Mouse (Mus musculus): ENCODE results near the gene Arl5a. TPM values are rescaled to one million over a fixed set of nuclear protein-coding genes. Genes with fewer than 3 reads are reported as not detected.

Arl5a gene
- polyA plus RNA-seq, 1 experiment from 2014 or later, result 45.7 TPM

GRCm38 (mm10) chr2:52359722-52360121 lies 65.0 kb downstream of the Arl5a start:
- 83% methylated on average over 1 of the region's 1 CpGs for WGBS

GRCm38 (mm10) chr2:52358156-52358555 lies 66.5 kb downstream of the Arl5a start:
- H3K36me3 ChIP-seq (ENCODE audit: control insufficient read depth, insufficient read depth), result no peaks in the 10 kb centered on the region
- peak; percentile 76 for ATAC-seq (replicated peaks; ENCODE audit: extremely low read depth, insufficient read depth, low FRiP score)
- no peaks in the 10 kb centered on the region for H3K9me3 ChIP-seq (replicated peaks; ENCODE audit: control insufficient read depth, low read length)
- H3K27ac ChIP-seq (ENCODE audit: low read length), result no peak overlapping the region
- no peak overlapping the region for H3K4me3 ChIP-seq (ENCODE audit: low read length)
- no peak overlapping the region for H3K9ac ChIP-seq (ENCODE audit: low read length)
- no peak overlapping the region for H3K4me2 ChIP-seq (ENCODE audit: low read depth, low read length)
- peaks cover 3% of the 10 kb centered on the region; the same call in 1 of the 2 replicates for H3K4me1 ChIP-seq (ENCODE audit: control insufficient read depth, insufficient read depth, low read length)
- 66% methylated on average over 5 of the region's 5 CpGs for WGBS
- no peaks in the 10 kb centered on the region for H3K27me3 ChIP-seq (ENCODE audit: control insufficient read depth, insufficient read depth, low read length)

More at GRCm38 (mm10) chr2:52359722-52360121, 65.0 kb downstream of the Arl5a start:
- Histone ChIP-seq H3K9me3 (replicated peaks; ENCODE audit: control insufficient read depth, low read length) (no peaks in the 10 kb centered on the region), H3K4me3 (ENCODE audit: low read length) (no peak overlapping the region), H3K4me2 (ENCODE audit: low read depth, low read length) (no peak overlapping the region), H3K36me3 (ENCODE audit: control insufficient read depth, insufficient read depth) (no peaks in the 10 kb centered on the region), H3K9ac (ENCODE audit: low read length) (no peak overlapping the region), H3K27me3 (ENCODE audit: control insufficient read depth, insufficient read depth, low read length) (no peaks in the 10 kb centered on the region), H3K4me1 (ENCODE audit: control insufficient read depth, insufficient read depth, low read length) (peaks cover 3% of the 10 kb centered on the region; the same call in 1 of the 2 replicates), H3K27ac (ENCODE audit: low read length) (no peak overlapping the region)
- no peak for ATAC-seq (replicated peaks; ENCODE audit: extremely low read depth, insufficient read depth, low FRiP score)

GRCm38 (mm10) chr2:52351029-52351428 lies 73.7 kb downstream of the Arl5a start:
- H3K36me3 ChIP-seq (ENCODE audit: control insufficient read depth, insufficient read depth), result no peaks in the 10 kb centered on the region
- 84% methylated on average over 1 of the region's 1 CpGs for WGBS
- no peak for ATAC-seq (replicated peaks; ENCODE audit: extremely low read depth, insufficient read depth, low FRiP score)
- no peaks in the 10 kb centered on the region for H3K27me3 ChIP-seq (ENCODE audit: control insufficient read depth, insufficient read depth, low read length)
- no peak overlapping the region for H3K9ac ChIP-seq (ENCODE audit: low read length)
- H3K4me1 ChIP-seq (ENCODE audit: control insufficient read depth, insufficient read depth, low read length), result no peaks in the 10 kb centered on the region
- no peak overlapping the region for H3K4me2 ChIP-seq (ENCODE audit: low read depth, low read length)
- no peaks in the 10 kb centered on the region for H3K9me3 ChIP-seq (replicated peaks; ENCODE audit: control insufficient read depth, low read length)
- no peak overlapping the region for H3K4me3 ChIP-seq (ENCODE audit: low read length)
- no peak overlapping the region for H3K27ac ChIP-seq (ENCODE audit: low read length)

Other genes with a start within 250 kb of the Arl5a start
- 3.5 and 7.8 TPM in 2 replicates for gene Neb, start 46.4 kb downstream of the Arl5a start, polyA plus RNA-seq (2015; fragmentation: Nextera tagmentation; extraction: Ambion mirVana)